Mouse (Mus musculus) kidney, postnatal 14 days (tissue): ENCODE results near the gene Cep170.
"Not testable (repeated sequence)": the region's sequence is repeated elsewhere in the genome, so short reads cannot be mapped to it uniquely, and the experiment has no call there.

Experiments used
- DNase-seq: peaks from one replicate; pipeline ENCODE4 v3.0.0; 2022; ENCODE audit warnings: mixed read lengths

Cep170 gene

DNA sequence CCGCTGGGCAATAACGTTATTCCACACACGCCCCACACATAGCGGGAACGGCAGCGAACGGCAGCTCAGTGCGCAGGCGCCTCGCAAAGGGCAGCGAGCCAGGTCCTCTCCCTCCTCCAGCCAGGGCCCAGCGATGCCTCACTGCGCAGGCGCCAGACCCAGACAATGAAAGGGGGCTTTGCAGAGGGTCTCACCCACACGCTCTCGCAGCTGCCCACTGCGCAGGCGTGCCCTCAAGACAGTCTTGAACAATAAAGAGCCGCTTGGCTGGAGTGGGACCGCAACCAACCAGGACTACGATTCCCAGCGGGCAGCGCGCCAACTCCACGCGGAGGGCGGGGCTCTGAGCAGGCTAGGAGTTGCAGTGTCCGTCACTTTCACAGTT lies at the start of gene Cep170:
Gene Cep170, minus strand, starts transcription at position 32 of the 385 bp plus-strand sequence.
- peak; percentile 97 for DNase-seq

DNA sequence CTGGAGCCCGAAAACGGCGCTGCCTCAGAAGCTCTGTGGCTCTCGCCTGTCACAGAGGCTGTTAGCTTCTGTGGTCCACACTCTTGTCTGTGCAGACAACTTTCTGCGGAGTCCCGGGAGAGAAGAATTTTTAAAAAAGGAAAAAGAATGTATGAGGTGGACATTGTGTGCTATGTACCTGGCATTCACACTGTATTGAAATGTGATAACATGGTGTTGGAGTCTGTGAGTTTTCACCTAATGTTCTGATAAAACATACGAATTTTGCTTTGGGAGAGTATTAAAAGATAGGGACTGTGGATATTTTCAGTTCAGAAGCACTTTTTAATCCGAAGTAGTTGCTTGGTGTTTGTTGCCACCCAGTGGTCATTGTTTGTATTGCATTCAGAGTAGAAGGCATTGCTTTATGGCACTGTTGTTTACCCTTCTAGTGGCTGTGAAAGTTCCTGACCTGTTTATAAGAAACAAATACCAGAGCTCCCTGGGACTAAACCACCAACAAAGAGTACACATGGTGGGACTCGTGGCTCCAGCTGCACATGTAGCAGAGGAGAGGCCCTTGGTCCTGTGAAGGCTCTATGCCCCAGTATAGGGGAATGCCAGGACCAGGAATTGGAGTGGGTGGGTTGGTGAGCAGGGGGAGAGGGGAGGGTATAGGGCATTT lies 48.2 kb upstream of the Cep170 start:
- peak; percentile 76 for DNase-seq

DNA sequence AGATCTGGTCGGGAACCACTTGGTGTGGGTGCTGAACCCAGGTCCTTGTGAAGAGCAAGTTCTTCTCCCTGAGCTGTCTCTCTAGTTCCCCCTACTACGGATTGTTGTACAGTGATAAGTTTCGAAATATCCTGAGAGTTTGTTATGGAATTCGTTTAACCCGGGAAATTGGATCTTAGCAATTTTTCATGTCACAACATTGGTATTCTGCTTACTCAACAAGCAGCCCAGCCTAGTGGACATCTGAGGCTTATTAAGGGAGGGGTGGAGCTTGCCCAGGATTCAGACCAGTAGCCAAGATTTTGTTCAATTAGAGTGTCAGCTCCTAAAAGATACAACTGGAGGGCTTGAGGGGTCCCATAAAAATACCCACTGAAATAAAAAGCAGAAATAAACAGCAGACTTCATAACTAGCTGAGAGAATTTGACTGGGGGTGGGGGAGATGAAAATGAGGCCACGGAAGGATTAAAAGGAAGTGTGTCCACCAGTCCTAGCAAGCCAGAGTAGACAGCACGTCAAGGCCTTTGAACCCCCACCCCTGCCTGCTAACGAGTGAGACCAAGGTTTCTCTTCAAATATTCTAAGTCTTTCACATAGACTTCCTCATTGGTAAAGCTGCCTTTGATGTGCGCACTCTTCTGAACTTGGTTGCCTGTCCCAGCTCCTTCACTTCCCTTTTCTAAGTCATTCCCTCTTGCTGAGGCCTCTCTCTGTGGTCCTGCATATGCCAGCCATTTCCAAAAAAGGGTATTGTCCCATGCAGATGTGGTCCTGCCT lies 39.1 kb upstream of the Cep170 start:
- no peak for DNase-seq

DNA sequence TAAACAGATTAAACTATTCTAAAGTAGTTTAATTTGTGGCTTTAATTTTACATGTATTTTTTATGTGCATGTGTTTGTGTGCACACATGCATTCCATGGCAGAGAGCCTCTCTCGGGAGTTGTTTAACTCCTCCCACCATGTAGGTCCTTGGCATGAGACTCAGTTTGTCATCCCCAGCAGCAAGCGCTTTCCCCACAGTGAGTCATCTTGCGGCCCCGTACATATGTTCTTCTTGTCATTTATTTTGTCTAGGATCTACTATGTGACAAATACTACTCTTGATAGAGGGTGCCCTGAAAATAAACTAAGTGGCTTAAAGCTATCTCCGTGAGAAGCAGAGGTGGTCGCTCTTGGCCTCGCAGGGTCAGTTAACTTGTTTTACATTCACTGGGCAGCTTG lies 37.5 kb upstream of the Cep170 start:
- DNase-seq = no peak

DNA sequence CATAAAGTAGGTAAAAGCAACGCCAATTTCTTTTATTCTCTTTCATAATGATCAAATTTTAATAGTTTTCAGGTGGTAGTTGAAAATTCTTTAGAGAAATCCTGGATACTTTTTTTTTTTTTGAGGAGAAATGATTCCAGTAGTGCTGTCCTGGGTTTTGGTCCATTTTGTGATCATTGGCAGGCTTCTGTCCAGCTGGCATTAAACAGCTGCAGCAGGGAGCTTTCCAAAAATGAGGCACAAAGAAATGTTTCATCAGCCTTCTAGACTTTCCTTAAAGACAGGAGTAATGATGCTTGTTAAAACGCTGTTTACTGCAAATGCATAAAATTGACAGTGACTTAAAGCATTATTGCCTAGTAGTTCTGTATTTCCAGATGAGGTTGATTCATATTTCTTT lies 35.5 kb upstream of the Cep170 start:
- DNase-seq = no peak

DNA sequence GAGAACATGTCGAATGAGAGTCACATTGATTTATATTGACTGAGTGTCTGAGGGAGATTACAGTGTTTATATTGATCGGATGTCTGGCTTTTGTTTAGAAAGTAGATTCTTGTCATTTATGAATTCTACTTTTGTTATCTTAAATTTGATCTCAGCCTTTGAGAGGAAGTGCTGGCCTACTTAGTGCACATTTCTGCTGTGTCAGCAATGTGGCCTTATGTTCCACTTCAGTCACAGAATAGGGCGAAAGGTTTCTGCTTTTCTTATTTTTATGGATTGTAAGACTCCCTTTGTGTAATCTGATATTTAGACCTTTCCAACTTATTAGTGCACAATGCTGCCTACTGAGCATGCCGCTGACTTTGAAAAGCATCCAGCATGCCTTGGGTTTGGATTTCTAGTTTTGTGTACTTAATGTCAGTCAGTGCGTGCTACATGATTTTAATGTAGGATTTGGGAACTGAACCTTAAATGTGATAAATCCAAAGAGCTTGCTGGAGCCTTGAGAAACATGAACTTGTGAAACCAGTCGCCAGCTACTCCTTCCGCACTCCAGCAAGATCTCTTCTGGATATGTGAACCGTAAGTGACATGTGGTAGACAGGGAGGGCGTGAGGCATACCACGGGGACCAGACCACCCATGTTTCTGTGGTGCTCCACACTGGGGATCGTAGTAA lies 34.9 kb upstream of the Cep170 start:
- DNase-seq = no peak

DNA sequence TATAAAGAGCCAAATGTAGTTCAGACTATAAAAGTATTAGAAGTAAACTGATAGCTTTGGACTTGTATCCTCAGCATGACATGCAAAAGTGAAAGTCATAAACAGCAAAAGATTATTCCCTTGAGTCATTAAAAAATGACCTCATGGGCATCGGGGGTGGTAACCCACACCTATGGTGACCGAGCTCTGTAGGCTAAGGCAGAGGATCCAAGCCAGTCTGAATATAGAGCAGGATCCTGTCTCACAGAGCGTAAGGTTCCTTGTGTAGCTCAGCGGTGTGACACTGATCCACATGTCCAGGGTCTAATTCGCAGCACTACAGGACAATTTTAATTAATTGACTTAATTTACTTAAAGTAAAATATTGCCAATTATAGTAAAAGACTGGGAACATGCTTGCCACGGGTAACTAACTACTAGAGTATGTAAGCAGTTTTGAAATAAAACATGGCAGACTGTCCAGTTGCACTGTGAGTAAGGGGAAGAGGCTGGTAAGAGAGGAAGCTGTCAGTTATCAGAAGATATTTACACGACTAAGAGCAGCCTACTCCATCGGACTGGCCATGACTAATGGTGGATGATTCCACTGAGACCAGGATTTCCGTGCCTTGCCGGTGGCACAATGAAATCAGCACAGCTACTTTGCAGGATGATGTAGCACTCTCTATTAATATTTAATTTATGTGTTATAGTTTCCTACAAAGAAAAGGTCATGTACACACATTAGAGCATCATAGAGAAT lies 33.4 kb upstream of the Cep170 start:
- no peak for DNase-seq

DNA sequence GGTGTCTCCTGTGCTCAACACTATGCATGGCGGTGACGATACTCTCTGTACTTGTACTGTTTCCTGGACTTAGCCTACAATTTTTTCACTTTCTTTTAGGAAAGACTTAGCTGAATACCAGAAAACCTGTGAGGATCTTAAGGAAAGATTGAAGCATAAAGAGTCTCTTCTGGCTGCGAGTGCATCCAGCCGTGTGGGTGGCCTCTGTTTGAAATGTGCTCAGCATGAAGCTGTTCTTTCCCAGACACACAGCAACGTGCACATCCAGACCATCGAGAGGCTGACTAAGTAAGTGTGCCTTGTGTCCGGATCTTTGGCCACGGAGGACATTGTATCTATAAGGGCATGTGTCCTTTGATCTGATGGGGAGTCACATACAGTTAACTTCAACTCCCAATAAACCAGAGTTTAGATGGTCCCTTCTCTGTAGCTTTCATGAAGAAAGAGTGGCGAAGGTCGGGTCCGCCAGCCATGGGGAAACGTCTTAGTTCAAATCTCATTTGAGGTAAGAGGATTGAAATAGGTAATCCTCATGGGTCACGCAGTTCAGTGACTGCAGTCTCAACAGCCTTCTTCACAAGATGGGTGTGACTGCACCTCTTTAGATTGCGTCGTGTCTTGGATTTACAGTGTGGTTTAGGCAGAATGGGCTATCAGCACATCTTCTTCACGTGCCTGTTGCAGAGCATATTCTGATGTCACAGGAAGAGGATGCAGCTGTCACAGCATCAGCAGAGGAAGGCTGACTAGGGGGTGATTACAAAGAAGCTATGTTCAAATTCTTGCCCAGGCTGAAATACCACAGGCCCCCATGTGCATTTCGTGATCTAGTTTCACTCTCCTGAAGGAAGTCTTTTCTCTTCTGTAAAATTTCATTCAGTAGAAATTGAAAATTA lies 31.5 kb upstream of the Cep170 start:
- DNase-seq = no peak

DNA sequence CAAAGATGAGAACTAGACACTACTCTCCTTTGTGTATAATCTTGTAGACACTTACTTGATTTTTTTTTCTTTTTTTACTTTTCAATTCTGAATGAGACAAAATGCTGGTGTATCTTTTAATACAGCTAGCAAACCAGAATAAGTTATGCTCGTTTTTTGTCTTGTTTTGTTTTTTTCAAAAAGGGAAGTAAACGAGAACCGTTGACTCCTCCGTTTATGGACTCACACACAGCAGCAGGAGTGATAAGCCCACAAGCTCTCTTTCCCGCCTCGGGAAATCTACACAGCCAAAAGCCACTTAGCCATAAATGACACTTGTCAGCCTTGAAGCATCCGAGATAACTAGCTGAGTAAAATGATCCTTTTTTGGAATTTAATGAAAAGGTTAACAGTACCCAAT lies 22.7 kb upstream of the Cep170 start:
- not testable (repeated sequence) for DNase-seq

DNA sequence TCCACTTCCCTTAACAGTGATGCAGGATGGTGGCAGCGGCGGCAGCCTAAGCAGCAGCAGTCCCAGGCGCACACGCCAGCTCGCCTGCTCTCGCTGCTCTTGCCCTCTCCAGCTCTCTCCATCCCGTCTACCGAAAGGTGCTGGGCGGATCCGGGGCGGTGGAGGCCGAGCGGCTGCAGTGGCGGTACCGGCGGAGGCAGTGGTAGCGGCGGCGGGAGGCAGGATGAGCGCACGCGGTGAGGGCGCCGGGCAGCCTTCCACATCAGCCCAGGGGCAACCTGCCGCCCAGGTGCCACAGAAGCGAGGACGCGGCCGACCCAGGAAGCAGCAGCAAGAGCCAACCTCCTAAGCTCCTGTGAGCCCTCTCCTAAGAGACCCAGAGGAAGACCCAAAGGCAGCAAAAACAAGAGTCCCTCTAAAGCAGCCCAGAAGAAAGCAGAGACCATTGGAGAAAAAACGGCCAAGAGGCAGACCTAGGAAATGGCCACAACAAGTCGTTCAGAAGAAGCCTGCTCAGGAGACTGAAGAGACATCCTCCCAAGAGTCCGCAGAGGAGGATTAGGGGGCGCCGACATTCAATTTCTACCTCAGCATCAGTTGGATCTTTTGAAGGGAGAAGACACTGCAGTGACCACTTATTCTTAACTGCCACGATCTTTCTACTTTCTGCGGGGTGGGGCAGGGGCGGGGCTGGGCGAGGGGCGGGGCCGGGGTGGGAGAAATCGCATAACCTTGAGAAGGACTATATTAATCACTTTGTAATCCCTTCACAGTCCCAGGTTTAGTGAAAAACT lies 21.8 kb upstream of the Cep170 start:
- peak; percentile 16 for DNase-seq

DNA sequence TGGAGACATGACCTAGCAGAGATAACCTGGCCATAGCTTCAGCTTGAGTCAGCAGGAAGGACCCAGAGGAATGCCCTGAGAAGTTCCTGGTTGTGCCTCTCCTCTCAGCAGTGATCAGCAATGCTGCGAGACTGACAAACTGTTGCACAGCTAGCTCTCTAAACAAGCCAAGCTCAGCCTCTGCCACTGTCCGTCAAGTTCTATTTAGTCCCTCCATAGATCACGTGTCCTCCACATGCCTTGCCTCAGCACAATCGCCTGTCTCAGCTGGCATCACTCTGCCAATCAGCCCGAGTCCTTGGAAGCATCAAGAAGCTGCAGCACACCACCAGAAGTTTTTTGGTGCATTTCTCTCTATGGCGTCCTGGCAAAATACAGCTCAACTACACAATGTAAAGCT lies 21.0 kb upstream of the Cep170 start:
- DNase-seq = no peak

DNA sequence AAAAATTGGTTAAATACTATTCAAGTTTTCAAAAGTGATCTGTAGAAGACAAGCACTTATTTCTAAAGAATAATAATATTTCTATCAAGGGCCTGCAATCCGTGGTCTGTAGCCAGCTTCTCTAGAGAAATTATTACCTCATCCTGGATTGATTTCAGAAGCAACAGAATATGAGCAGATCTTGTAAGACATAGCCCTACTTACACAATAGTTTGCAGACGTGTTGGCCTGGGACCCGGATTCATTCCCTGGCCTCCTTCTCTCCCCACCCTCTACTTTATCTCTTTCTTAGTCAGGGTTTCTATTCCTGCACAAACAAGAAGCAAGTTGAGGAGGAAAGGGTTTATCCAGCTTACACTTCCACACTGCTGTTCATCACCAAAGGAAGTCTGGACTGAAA lies 20.1 kb upstream of the Cep170 start:
- no peak for DNase-seq

DNA sequence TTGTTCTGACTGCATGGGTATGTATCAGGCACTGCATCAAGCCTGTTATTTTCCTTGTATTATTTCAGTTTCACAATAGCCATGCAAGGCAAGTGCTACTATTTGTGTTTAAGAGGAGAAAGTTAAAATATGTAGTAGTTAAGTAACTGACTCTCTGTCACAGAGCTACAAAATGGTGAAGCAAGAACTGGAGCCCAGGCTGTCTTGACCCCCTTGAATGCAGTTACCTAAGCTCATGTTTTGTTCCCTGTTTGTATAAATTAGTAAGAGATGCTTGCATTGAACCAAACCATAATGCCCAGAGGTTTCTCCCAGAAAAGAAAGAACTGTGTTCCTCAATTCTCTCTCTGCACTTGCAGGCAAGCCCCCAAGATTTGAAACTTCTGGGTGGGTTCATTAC lies 19.4 kb upstream of the Cep170 start:
- no peak for DNase-seq

DNA sequence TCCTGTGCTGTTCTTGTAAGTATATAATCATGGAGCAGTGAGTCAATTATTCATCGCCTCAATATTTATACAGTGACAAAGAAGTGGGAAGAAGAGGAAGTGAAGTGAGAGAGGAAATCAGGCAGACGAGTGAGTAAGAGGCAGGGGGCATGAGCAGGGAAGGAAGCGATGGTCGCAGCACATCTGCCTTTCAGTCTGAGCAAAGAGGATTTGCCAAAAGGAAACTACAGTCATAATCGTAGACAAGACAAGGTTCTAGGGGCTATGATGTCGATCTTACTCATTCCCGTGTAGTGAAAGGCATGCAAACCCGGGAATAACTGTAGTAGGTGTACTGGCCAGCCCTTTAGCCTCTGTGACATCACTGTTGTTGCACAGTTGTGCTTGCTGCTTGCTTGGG lies 18.7 kb upstream of the Cep170 start:
- DNase-seq = no peak

DNA sequence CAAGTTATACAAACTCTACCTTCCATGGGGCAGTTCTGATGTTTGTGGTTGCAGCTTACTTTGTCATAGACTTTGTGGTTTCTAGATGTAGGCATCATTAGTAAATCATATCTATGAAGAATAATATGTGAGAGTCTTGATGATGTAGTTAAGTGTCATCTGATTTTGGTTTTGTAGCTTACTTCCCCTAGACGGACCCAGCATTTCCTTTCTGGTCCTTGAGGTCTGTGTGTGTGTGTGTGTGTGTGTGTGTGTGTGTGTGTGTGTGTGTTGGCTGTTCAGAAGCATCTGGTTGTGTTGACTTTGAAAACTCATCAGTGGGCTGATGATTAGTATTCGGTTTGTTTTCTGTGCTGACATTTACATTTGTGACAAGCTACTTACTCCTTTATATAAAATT lies 18.2 kb upstream of the Cep170 start:
- no peak for DNase-seq

DNA sequence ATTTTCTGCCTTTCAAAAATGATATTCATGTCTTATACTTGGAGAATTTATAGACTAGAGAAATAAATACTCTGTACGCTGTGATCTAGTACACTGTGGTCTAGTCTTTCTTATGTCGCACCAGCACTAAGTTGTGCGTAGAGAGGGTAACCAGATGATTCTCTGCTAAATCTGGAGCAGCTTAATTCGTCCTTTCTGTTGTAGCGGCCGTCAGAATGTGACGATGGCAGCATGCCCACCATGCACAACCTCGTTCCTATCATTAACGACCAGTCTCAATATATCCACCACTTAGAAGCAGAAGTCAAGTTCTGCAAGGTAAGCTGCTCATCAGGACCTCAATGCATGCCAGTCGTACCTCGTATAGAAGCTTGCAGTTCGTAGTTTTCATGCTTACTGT lies 14.8 kb upstream of the Cep170 start:
- DNase-seq = no peak

DNA sequence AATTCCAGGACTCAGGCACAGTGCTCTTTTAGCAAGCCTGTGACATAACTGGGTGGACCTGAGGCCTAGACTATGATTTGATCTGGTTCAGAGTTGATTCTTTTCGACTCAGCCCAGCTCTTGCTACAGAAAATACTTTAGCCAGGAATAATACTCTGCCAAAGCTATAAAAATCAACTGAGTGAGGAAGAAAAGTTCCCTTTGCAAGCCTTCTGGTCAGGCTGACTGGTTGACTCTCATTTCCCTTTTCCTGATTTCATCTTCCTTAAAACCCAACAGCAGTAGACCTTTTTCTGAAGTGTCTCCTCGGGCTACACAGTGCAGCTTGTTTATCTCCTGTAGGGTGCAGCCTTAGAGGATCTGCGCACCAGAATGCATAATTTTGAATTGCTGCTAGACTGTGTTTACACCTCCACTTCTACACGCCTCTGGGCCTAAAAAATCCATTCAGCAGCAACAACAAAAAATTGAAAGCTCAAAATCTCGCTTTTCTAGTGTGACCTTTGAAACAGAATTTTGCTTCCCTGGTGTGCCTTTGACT lies 14.1 kb upstream of the Cep170 start:
- no peak for DNase-seq

DNA sequence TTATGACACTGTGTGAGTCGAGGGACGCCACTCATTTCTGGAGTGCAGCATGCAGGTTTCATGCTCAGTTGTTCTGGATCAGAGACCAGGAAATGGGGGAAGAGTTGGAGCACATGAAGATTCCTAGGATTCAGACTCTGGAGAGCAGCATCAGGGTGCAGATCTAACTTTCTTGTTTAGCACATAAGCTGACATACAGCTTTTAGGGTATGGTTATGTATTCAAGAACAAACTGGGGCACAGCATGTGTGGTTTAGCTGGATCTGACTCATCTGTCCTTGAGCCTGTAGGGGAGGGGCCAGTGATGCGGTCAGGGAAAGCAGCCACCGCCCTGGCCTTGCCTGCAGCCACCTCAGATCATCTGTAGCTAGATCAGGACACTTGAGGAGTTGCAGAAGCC lies 13.5 kb upstream of the Cep170 start:
- DNase-seq = no peak

DNA sequence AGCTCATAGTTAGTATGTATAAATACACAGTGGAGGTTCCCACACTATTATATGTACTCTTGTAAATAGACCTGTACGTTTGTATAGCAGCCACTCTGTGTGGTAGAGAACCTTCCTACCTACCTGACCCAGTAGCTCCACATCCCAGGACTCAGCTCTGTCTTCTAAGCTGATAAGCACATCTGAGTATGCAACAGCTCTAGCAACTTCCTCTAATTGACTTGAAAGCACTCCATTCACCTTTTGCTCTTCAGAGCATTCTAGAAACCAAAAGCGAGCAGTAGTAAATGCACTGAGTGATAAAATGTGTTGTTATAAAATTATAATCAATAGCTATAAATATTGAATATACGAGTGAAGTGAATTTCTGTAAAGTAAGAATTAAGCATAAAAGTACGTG lies 13.1 kb upstream of the Cep170 start:
- no peak for DNase-seq

DNA sequence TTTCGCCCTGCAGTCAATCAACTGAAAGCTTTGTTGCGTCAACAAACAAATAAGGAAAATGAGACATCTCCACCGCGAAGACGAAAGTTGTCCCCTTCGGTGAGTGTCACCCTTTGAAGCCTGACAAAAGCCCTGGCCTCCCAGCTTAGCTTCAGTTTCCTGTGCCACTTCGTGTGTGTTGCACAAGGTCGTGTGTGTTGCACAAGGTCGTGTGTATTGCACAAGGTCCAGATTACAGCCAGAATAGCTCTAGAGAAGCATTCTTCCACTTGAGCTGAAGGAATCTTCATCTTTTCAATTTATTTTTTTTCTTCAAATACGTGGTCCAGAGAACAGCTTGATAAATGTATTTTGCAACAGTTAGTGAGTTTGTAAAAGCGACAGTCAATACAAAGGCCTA lies 12.3 kb upstream of the Cep170 start:
- DNase-seq = no peak

DNA sequence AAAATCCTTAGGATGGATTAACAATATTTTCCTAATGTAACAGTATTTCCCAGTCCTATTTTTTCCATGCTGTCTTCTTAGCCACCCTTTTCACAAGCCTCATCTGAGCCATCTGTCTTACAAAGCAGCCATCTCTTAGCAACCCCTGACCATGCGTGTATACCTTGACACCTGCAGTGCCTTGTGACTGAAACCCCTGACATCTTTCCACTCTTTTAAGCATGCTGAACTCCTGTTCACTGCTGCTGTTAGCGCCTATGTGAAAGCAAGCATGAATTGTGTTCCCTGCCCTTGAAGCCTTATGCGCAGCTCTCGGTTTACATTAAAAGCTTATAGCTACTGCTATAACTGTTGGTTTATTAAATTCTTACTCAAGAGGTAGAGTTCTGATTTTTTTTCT lies 11.2 kb upstream of the Cep170 start:
- no peak for DNase-seq
